ENCODE assay signal across 19 mouse cellular contexts in genomic region chr12:83694669-83695068, GRCm38 (mm10). TPM values are rescaled to one million over a fixed set of nuclear protein-coding genes. Genes with fewer than 3 reads are reported as not detected.
A peak's percentile ranks its signal among the peaks of the same experiment; 100 is the strongest.
DNase-seq lines count a peak whose midpoint lies in the region; TF ChIP-seq lines count a peak whose summit lies in the region.
"Had no signal": no experiment of that assay in that cellular context is flagged by ENCODE, and none has a peak within 500 bp of the region (broad histone marks: within the 10 kb centered on the region; RNA-seq: fewer than 3 reads in every experiment).

No protein-coding gene starts in this region.

- H3K27me3 ChIP-seq in CH12.LX (replicated peaks), result no peaks in the 10 kb centered on the region
- H3K27me3 ChIP-seq: embryonic facial prominence, embryonic 12.5 days; forebrain, embryonic 12.5 days; Patski had no signal

- H3K36me3 ChIP-seq in CH12.LX (replicated peaks in 1 of 2; ENCODE audit: control insufficient read depth in 1 of 2, insufficient read depth in 1 of 2, low read length in 1 of 2), result peaks cover 6 to 48% of the 10 kb centered on the region in 2 experiments

- peaks cover 73% of the 10 kb centered on the region for H3K79me2 ChIP-seq in CH12.LX (replicated peaks; ENCODE audit: control insufficient read depth, extremely low read depth, insufficient read depth, poor library complexity, severe bottlenecking)

- no peak for DNase-seq in layer of hippocampus, adult 2 months (ENCODE audit: low spot score in 2 of 2)
- no peak for DNase-seq in layer of hippocampus, postnatal 10 days (ENCODE audit: low spot score in 2 of 2)
- no peak for DNase-seq in CH12.LX (ENCODE audit: extremely low read depth)
- DNase-seq in fat pad, adult 2 months (ENCODE audit: extremely low read depth, low read depth, low spot score), result peak; percentile 55
- no peak for DNase-seq in cerebellum, adult 11-12 months
- DNase-seq in cerebellum, postnatal 25 days, result no peak
- DNase-seq: adrenal gland, adult 8-10 months; adrenal gland, postnatal 14 days; adrenal gland, postnatal 36 days; B cell, adult 2 months; cerebellum, adult 18-20 months; cerebellum, adult 8-10 months; cerebellum, adult 9-11 months; cerebellum, postnatal 14 days had no signal

- H3K9ac ChIP-seq in CH12.LX (ENCODE audit: insufficient read depth, low read depth), result no peak overlapping the region
- H3K9ac ChIP-seq: embryonic facial prominence, embryonic 12.5 days; forebrain, embryonic 12.5 days had no signal

- dilution Hi-C loops in CH12.LX (cut with MboI; ENCODE audit: extremely low pct_ligation_motif_present, extremely low pct_unique_long_range_greater_than_20kb, low sequenced_read_pairs), result no loop called here

- H3K4me2 ChIP-seq in CH12.LX (ENCODE audit: insufficient read depth, low read depth, poor library complexity, severe bottlenecking), result 0 out of 2 replicates have a peak overlapping the region, but pooled peaks have one; percentile 52
- H3K4me2 ChIP-seq: embryonic facial prominence, embryonic 12.5 days; forebrain, embryonic 12.5 days had no signal

- H3K4me1 ChIP-seq in CH12.LX (ENCODE audit: control insufficient read depth in 1 of 2, insufficient read depth in 2 of 2), result peaks cover 15 to 68% of the 10 kb centered on the region in 2 experiments

- TF ChIP-seq RAD21 in CH12.LX (IDR thresholded peaks at IDR 0.05; ENCODE audit: low read depth, low read length), result no peak

- H3K9me3 ChIP-seq in CH12.LX (replicated peaks; ENCODE audit: low read length), result no peaks in the 10 kb centered on the region
- H3K9me3 ChIP-seq: embryonic facial prominence, embryonic 10.5 days; embryonic facial prominence, embryonic 12.5 days; forebrain, embryonic 10.5 days; forebrain, embryonic 12.5 days had no signal

- H3K27ac ChIP-seq in layer of hippocampus, adult 2 months, result peak overlapping the region; percentile 1; the same call in 1 of the 2 replicates
- H3K27ac ChIP-seq in CH12.LX (ENCODE audit: insufficient read depth, low read depth), result no peak overlapping the region
- H3K27ac ChIP-seq: embryonic facial prominence, embryonic 10.5 days; embryonic facial prominence, embryonic 12.5 days; forebrain, embryonic 10.5 days; forebrain, embryonic 12.5 days had no signal

- in situ Hi-C loops in CH12.LX (cut with MboI; ENCODE audit: low pct_ligation_motif_present, low pct_unique_long_range_greater_than_20kb, low sequenced_read_pairs), result no loop called here

- TF ChIP-seq POLR2A in CH12.LX (IDR thresholded peaks at IDR 0.05; ENCODE audit: low read depth, low read length), result no peak

- no peak for TF ChIP-seq EP300 in CH12.LX (IDR thresholded peaks at IDR 0.05; ENCODE audit: low read length)

- TF ChIP-seq CTCF in layer of hippocampus, adult 2 months (conservative IDR thresholded peaks at IDR 0.05), result no peak
- TF ChIP-seq CTCF in CH12.LX (conservative IDR thresholded peaks at IDR 0.05 in 1 of 2, IDR thresholded peaks at IDR 0.05 in 1 of 2; ENCODE audit: low read depth in 2 of 2, low read length in 2 of 2), result no peak

- no peak overlapping the region for H3K4me3 ChIP-seq in layer of hippocampus, adult 2 months
- no peak overlapping the region for H3K4me3 ChIP-seq in CH12.LX (replicated peaks in 1 of 3; ENCODE audit: low read depth in 2 of 3, low read length in 2 of 3, poor library complexity in 1 of 3)
- H3K4me3 ChIP-seq: embryonic facial prominence, embryonic 10.5 days; embryonic facial prominence, embryonic 12.5 days; forebrain, embryonic 10.5 days; forebrain, embryonic 12.5 days had no signal

TF ChIP-seq in CH12.LX, 34 proteins besides CTCF, POLR2A, EP300 and RAD21:
- no peak for TF ChIP-seq KAT2A (IDR thresholded peaks at IDR 0.05; ENCODE audit: insufficient replicate concordance, low read length)
- TF ChIP-seq TCF12 (IDR thresholded peaks at IDR 0.05; ENCODE audit: low read depth, low read length), result no peak
- no peak for TF ChIP-seq CHD1 (IDR thresholded peaks at IDR 0.05; ENCODE audit: low read depth, low read length)
- TF ChIP-seq MYC (IDR thresholded peaks at IDR 0.05; ENCODE audit: low read depth, low read length), result no peak
- TF ChIP-seq TBP (conservative IDR thresholded peaks at IDR 0.05; ENCODE audit: low read depth, low read length), result no peak
- TF ChIP-seq E2F4 (IDR thresholded peaks at IDR 0.05; ENCODE audit: insufficient replicate concordance, low read depth, low read length), result no peak
- TF ChIP-seq ZMIZ1 (IDR thresholded peaks at IDR 0.05; ENCODE audit: low read depth, low read length), result no peak
- TF ChIP-seq SMC3 (IDR thresholded peaks at IDR 0.05; ENCODE audit: low read depth, low read length), result no peak
- no peak for TF ChIP-seq NELFE (IDR thresholded peaks at IDR 0.05; ENCODE audit: low read depth, low read length)
- TF ChIP-seq POLR2AphosphoS2 (IDR thresholded peaks at IDR 0.05; ENCODE audit: low read depth, low read length), result no peak
- no peak for TF ChIP-seq BHLHE40 (IDR thresholded peaks at IDR 0.05; ENCODE audit: low read depth, low read length)
- TF ChIP-seq ZKSCAN1 (IDR thresholded peaks at IDR 0.05; ENCODE audit: borderline replicate concordance, low read depth, low read length), result no peak
- no peak for TF ChIP-seq ETS1 (conservative IDR thresholded peaks at IDR 0.05; ENCODE audit: low read depth, low read length)
- no peak for TF ChIP-seq USF2 (conservative IDR thresholded peaks at IDR 0.05; ENCODE audit: low read depth, low read length)
- no peak for TF ChIP-seq MAZ (IDR thresholded peaks at IDR 0.05; ENCODE audit: low read depth, low read length)
- no peak for TF ChIP-seq GABPA (IDR thresholded peaks at IDR 0.05; ENCODE audit: insufficient replicate concordance, low read depth, low read length)
- TF ChIP-seq MAFK (IDR thresholded peaks at IDR 0.05; ENCODE audit: insufficient replicate concordance, low read length), result no peak

RNA-seq across cellular contexts. Expression of gene Psen1, which starts 6.7 kb away (rescaled TPM):
- 10 to 100 TPM; 64.7 to 67.5 TPM for total RNA-seq in layer of hippocampus, adult 2 months (2021)
- total RNA-seq in layer of hippocampus, postnatal 10 days (2021), result 10 to 100 TPM; 58.1 to 68.1 TPM
- 45.8 and 46.9 TPM in 2 replicates for total RNA-seq in CH12.LX (2012; rRNA removed)
- 26.4 and 28.4 TPM in 2 replicates for total RNA-seq in CH12.LX (2014; rRNA removed)
- polyA plus RNA-seq in CH12.LX (2012; ENCODE audit: insufficient read length, low read depth), result 57.6 and 61.1 TPM in 2 replicates
